Mouse (Mus musculus) T-helper 17 cell (primary cell): ENCODE data around the gene Comp.

Experiments used
- in situ Hi-C, 2 experiments: fragments of 300-600 bp; cut with MboI, MseI; formaldehyde crosslinking; loops; 1 replicate in 1 of 2; 2 replicates in 1 of 2; pipeline ENCODE4 v1.15.1; 2025; ENCODE audit warnings: high pct_unique_total_duplicates in 2 of 2

Comp gene

DNA sequence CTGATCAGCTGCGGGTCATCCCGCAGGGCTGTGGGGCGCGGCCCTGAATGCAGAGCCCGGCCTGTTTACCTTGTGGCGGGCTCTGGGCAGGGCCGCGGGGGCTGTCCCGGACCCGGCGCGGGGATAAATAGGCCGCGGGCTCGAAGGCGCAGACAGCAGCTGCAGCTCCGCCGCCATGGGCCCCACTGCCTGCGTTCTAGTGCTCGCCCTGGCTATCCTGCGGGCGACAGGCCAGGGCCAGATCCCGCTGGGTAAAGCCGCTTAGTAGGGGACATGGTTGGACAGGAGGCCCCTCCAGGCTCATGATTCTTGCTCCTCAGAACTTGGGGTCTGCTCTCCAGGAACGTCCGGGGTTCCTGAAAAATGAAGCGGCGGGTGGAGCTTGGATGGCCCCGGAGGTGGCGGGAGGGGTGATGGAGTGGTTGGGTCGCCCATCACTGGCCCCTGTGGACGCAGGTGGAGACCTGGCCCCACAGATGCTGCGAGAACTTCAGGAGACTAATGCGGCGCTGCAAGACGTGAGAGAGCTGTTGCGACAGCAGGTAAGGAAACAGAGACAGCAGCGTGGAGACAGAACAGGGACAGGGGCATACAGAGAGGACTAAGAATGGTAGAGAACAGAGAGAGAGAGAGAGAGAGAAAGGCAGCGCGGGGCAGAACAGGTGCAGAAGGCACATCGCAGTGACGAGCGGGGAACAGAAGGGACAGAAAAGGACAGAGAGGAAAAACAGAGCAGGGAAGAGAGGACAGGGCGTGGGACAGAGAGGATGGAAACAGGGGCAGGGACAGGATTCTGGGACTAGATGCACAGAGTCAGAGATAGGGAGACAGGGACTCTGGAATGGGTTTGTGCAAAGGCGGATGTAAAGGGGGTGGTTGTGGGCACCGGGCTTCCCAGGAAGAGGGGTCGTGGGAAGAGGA, at the start of gene Comp:
Gene Comp (plus strand): TSS at position 162 of the 921 bp plus-strand sequence.
- in situ Hi-C loops: loop anchor here in 1 of 2 experiments (5.0 kb wide), 1 partner anchor 1279 kb away; no protein-coding TSS in a partner anchor

DNA sequence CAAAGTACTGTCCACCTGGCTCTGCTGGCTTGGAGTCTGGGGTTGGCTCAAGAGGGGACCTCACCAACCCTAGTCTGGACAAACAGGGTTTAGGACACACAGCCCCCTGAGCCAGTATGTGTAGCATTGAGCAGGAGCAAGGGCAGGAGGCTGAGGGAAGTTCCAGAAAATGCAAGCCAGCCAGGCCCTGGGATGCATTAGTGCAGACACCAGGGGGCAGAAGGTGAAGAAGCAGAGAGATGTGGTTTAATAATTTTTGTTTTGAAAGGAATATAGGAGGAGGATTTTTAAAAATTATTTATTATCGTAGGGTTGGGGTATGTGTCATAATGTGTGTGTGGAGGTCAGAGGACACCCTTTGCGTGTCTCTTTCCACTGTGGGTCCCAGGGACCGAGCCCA, 49.6 kb upstream of the Comp start:
- in situ Hi-C loops: no loop called here

DNA sequence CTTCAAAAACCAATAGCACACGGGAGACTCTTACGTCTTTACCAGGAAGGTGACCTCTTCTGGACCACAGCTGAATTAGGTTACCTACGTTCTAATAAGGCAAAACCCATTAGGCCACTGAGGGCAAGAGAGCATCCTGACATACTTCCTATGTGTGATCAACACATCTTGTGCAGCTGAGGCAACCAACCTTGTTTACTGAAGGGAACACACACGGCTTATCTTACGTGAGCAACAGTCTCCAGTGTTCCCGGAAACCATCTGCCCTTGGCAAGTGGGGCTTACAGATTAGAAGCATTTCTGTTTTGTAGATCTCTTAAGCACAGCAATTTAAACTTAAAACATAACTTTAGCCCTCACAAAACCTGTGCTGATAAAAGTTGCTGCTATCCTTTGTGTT, 45.8 kb upstream of the Comp start:
- in situ Hi-C loops: no loop called here

DNA sequence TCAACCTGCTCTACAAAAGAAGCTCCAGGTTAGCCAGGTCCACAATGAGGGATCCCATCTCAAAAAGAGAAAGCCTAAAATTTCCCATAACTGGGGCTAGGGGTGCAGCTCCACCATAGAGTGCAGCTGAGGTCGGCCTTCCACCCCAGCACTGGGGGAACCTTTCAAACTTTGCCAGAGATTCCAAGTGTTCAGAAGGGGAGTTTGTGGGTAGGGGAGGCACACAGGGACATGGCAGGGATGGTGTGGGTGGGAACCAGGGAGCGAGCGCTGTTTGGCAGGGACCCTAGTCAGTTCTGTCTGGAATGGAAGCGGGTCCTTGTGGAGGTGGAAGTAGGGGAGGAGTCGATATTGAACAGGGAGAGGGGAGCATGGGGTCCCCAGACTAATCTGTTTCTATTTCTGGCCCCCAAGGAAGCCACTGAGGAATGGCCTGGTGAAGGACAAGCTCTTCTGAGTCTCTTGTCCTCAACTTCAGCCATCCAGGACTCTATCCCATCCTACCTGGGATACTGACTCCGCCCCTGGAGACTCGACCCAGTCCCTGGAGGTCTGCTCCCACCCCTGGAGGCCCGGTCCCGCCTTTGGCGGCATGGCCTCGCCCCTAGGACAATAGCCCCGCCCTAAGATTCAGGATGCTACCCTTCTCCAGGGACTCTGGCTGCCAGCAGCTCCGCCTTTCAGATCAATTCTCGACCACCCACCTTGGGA, 44.1 kb upstream of the Comp start, which contains the start of gene Gdf1:
Gene Gdf1 (plus strand): TSS at position 694 of the 711 bp plus-strand sequence.
- in situ Hi-C loops: no loop called here

DNA sequence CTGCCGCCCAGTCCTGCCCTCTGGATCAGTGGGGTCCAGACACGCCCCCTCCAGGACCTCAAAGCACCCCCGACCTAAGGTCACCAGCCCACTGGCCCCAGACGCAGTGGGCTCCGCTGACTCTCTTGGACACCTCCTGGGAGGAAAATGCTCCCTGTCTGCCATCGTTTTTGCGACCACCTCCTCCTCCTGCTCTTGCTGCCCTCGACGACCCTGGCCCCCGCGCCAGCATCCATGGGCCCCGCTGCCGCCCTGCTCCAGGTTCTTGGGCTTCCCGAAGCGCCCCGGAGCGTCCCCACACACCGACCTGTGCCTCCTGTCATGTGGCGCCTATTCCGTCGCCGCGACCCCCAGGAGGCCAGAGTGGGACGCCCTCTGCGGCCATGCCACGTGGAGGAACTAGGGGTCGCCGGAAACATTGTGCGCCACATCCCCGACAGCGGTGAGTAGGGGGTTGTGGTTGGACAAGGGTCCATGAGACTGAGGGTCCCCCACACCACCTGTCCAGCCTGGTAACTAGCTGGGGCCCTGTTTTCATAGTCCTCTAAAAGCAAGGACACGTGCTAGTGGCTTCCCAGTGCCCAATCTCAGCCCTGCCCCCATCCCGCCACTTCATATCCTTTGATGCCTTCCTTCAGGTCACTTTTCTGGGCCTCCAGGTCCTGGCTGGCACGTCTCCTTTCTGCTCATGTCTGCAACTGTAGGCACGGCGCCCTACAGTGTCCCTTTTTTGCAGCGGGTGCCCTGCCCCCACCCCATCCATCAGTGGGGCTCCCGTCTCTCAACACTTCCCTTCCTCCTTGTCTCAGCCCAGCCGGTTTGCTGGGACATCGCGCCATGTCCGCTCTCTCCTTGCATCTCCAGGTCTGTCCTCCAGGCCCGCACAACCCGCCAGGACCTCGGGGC, 43.3 kb upstream of the Comp start:
- in situ Hi-C loops: no loop called here

DNA sequence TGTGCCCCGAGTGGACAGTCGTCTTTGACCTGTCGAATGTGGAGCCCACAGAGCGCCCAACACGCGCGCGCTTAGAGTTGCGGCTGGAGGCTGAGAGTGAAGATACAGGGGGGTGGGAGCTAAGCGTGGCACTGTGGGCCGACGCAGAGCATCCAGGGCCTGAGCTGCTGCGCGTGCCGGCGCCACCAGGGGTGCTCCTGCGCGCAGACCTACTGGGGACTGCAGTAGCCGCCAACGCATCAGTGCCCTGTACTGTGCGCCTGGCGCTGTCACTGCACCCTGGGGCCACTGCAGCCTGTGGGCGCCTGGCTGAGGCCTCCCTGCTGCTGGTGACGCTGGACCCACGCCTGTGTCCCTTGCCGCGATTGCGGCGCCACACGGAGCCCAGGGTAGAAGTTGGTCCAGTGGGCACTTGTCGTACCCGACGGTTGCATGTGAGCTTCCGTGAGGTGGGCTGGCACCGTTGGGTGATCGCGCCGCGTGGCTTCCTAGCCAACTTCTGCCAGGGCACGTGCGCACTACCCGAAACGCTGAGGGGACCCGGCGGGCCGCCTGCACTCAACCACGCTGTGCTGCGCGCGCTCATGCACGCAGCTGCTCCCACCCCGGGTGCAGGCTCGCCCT, 42.5 kb upstream of the Comp start:
- in situ Hi-C loops: no loop called here

DNA sequence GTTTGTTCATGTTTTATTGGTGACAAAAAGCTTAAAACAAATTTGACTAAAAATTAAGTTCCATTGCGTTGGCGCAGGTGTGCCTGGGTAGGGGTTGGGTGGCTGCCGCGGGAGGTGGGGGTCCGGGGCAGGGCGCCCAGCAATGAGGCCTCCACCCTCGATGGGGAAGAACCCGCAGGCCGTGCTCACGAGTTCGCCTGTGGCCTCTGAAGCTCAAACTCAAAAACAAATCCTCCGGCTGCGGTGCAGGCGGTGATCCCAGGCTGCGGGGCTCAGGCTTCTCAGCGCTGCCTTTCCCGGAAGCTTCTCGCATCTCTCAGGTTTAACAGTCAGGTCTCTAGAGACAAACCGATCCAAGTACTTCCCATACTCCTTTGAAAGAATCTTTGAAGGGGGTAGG, 41.8 kb upstream of the Comp start:
- in situ Hi-C loops: no loop called here

DNA sequence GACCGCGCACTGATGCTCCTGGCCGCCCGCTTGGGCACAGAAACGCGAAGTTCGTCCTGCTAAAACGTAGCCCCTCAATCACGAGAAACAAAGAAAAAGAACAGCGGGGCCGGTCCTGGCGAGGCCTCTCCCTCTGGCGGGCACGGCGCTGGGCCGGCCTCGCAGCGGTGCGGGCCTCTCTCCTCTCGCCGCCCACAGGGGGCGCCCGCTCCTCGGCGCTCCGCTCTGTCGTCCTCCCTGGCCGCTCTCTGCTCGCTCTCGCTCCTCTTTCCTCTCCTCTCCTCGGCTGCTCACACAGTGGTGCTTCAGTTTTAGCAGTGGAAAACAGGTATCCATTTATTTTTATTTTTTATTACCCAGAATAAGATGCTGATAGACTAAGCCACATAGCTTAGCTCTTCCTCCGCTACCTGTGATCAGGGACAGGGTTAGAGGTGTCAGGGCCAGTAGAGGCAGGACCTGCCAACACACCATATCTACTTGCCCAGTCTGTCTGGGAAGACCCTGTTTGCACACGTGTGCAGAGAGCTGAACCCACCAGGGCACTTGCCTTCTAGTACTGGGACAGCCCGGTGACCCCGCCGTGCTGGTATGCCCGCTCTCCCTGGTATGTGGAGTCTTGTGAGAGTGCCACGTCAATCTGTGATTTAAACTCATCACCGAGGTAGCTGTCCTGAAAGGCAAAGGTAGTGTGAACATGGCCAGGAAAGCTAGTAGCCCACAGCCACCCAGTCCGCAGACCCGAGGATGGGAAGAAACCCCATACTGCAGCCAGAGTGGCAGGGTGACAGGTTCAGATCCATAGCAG, 41.1 kb upstream of the Comp start:
- in situ Hi-C loops: no loop called here

DNA sequence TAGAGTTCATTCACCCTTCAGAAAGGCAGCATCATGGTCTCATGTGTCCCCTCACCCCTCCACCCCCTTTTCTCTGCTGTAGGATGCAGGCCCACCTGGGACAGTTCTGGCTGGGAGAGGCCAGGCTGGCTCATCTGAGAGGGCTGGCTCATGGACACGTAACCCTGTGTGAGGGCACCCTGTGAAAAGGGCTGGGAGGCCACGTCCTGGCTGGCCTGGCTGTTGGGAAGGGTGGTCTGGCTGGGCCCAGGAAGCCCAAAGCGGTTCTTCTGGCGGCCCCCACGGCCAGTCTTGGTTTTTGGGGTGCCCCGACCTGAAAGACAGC, 40.5 kb upstream of the Comp start:
- in situ Hi-C loops: no loop called here

DNA sequence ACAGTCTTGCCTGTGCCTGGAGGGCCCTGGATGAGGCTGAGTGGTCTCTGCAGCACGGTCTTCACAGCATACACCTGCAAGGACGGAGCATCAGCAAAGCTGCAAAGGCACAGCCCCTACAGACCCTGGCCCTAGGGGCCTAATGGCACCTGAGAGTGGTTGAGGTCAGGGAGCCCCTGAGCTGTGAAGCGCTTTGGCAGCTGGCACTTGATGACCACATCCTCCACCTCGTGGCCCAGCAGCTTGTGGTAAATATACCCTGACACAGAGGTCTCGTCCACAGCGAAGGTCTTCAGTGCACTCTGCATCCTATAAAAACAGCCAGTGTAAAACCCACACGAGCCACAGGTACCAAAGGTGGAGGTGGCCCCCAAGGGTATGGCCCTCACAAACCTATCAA, 34.4 kb upstream of the Comp start:
- in situ Hi-C loops: no loop called here

DNA sequence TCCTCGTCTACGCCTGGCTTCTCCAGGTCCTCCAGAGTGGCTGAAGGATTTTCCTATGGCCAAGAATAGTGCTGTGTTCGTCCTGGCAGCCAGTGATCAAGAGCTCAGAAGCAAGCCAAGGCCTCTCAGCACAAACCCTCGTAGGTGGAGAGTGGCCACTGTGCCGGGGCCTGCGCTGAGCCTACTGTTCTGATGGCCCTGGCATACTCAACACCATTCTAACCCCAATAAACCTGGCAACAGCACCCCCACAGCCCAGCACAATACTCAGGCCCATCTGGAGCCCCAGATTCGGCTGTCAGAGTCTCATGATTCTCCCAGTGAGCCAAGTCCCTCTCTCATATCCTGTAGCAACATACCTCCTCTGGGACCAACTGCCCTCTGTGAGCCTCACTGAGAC, 32.7 kb upstream of the Comp start:
- in situ Hi-C loops: no loop called here

DNA sequence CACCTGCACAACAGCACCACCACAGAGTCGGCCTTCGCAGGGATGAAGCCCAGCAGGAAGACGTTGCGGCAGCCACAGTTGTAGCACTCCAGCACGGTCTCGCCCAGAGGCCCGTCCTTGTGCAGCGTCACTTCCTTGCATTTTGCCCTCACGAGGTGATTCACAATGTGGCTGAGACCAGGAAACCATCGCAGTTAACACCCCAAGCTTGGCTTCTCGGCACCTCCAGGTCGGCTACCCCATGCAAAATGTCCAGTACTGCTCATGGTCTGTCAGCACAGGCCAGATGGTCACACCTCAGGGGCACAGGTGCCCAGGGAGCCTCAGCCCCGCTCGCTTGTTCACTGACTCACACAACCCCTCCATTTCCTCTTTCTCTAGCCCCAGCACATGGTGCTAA, 31.4 kb upstream of the Comp start:
- in situ Hi-C loops: no loop called here

DNA sequence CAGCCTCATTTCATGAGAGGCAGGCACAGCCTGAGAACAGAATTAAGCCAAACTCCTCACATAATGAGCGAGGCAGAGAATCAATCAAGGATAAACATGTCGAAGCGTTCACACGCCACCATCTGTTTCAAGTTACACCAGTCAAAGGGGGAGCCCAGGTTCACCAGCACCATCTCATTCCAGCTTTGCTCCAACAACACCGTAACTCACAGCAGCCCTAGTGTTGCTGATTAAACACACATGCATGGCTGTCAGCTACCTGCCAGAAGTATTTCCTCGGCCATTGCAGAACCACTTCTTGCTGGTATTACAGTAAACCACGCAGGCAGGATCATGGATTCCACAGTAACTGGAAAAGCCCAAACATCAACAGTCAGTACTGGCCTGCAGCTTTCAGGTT, 30.3 kb upstream of the Comp start:
- in situ Hi-C loops: no loop called here

DNA sequence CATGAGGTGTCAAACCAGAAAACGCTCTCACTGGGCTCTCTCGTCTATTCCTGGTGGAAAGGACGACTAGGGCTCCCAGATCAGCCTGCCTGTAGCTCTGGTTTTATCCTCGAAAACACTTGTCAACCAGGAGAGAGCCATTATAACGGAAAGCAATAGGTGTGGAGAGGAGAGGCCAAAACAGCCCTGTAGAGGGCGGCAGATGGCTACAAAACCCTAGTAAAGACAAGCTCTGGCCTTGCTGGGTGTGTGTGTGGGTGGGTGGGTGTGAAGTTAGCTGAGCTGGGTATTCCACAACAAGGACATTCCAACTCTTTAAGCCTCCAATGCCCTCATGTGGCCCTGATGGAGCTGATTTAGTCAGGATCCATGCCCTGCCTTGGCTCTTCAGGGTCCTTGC, 29.7 kb upstream of the Comp start:
- in situ Hi-C loops: no loop called here

DNA sequence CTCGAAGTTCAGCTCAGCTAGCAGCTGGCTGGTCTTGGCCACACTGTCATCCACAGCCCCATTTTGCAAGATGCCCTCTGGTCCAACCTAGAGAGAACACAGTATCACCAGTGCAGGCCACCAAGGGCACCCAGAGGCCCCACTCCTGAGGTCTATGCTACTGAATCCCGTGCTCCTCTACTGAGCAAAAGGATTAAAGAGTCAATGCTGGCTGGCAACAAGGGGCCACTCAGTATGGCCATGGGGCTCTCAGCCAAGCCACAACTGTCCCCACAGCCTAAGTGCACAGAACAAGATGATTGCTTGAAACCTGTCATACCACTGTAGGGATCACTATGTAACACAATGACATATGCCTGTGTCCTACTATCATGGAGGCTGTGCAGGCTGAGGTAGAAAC, 29.1 kb upstream of the Comp start:
- in situ Hi-C loops: no loop called here

DNA sequence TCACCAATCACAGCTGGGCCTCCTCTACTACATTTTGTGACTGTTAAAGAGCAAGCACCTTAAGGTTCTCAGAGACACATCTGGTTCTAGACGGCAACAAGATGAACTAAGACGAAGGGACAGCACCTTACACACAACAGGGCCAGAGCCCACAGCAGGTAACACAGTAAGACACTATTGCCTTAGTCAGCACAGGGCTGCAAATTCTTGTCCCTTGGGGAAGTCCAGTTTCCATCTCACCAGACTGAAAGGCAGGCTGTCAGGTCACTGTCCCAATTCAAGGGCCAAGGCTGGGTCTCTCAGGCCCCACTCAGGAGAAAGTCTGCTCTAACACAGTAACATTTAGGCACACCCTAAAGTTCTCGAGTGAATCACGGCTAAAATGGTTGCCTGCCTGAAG, 25.9 kb upstream of the Comp start:
- in situ Hi-C loops: no loop called here

DNA sequence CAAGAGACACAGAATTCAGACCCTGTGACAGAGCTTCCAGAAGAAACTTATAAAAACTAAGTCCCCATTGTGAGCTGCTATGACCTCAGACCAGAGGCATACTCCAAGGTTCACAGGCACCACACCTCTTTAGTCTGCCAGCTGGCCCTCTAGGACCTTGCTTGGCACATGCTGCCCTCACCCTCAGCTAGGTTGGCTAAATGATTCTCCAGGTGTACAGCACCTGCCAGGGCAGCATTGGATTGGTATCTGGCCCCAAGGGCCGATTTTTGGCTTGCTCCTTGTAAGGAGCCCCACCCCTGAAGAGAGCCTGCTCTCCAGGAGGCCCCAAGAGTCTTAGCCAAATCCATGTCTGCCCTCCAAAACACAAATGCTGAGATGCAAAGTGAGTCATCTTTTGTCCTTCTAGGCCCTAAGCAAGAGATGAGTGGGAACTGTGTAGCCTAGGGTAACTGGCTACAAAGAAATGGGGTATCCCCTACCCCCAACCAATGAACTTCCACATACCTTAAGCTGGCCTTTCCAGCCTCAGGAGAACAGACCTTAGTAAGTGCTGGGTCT, 25.4 kb upstream of the Comp start:
- in situ Hi-C loops: no loop called here

DNA sequence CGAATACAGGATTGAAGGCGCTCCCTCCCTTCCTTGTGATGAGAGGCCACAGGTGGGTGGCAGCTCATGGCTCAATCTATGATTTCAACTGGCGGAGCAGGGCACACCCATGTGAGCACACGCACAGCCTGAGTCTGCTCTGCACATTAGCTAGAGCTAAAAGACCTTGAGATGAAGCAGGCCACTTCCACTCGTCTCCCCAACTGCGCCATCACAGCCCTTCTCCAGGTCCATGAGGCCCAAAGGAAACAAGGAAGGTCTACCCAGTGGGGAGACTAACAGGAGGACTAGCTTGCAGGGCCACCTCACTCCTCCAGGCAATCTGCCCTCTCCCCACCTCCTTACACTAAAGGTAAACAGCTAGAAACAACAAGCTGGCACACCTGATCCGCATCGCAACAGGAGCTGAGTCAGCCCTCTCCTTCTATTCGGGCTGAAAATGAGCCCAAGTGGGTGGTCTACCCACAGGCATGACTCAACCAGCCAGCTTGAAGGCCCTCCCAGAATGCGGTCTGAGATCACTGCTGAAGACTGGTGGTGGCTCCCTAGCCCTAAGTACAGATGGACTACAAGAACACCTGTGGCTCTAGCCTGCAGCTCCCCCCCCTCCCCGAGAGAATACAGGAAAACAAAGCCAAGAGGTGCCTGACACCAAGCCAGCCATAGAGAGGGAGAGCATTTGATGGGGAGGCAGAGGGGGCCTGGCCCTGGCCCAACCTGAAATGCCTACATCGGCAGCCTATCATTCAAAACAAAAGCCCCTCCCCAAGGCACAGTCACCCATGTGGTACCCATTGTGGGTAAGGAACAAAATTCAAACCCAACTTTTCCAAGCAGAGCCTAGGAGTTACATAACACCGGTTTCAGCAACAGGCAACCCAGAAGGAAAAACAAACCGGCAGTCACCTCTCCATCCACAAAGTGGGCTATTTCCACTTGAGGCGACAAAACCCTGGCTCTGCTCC, 22.0 kb upstream of the Comp start:
- in situ Hi-C loops: no loop called here

DNA sequence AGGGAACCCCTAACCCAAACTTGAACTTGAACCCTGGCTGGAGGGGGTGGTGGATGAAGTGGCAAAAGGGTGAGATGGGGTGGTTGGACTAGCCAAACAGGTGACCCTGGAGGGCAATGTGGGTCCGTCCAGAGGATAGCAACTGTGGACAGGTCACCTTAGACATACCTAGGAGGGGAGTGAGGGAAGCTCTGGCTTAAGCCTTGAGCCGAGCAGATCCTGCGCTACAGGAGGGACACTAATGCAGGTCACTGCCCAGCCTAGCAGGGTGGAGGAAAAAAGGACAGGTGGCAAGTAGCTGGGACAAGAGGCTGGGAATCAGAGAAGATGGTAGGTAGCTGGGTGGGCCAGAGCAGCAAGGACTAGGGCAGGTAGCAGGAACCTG, 21.4 kb upstream of the Comp start:
- in situ Hi-C loops: no loop called here
